Mouse (Mus musculus) MEL (cell line): ENCODE measurements around the gene Haao. TPM values are rescaled to one million over a fixed set of nuclear protein-coding genes. Genes with fewer than 3 reads are reported as not detected.
A peak's percentile ranks its signal among the peaks of the same experiment; 100 is the strongest.

Experiments
- DNase-seq: peaks from one replicate; pipeline ENCODE4 v3.0.0; 2011; ENCODE audit warnings: low read depth, low spot score
- H3K27ac ChIP-seq: 2 replicates; pipeline ENCODE4 v1.5.1; 2012; ENCODE audit warnings: low read depth, mild to moderate bottlenecking, control low read depth, low read length, moderate library complexity; ENCODE audit not compliant: control insufficient read depth
- H3K27me3 ChIP-seq, 2 experiments: fragments of 150-350 bp in 1 of 2; sonication (generic) in 1 of 2; 2 replicates each; pipeline ENCODE4 v1.6.1; 2012; ENCODE audit warnings: low read length in 2 of 2, mild to moderate bottlenecking in 2 of 2, improper control_type of control experiment in 1 of 2, moderate library complexity in 1 of 2; ENCODE audit not compliant: insufficient read depth in 2 of 2, control insufficient read depth in 1 of 2
- H3K36me3 ChIP-seq, 2 experiments: 2 replicates each; pipeline ENCODE4 v1.6.1; 2012 to 2014; ENCODE audit warnings: low read length in 2 of 2, improper control_type of control experiment in 1 of 2, inconsistent platforms in 1 of 2, mild to moderate bottlenecking in 1 of 2; ENCODE audit not compliant: insufficient read depth in 2 of 2, control insufficient read depth in 1 of 2
- H3K4me1 ChIP-seq, 2 experiments: fragments of 150-350 bp in 1 of 2; sonication (generic) in 1 of 2; 2 replicates each; pipeline ENCODE4 v1.6.1; 2012; ENCODE audit warnings: low read length in 2 of 2, improper control_type of control experiment in 1 of 2, mild to moderate bottlenecking in 1 of 2; ENCODE audit not compliant: insufficient read depth in 2 of 2, control insufficient read depth in 1 of 2
- H3K4me3 ChIP-seq, 2 experiments: fragments of 150-350 bp in 1 of 2; sonication (generic) in 1 of 2; 2 replicates each; pipeline ENCODE4 v1.5.1; 2012; ENCODE audit warnings: low read depth in 2 of 2, low read length in 2 of 2, mild to moderate bottlenecking in 2 of 2, moderate library complexity in 2 of 2, control low read depth in 1 of 2, improper control_type of control experiment in 1 of 2; ENCODE audit not compliant: control insufficient read depth in 1 of 2, insufficient read depth in 1 of 2
- H3K79me2 ChIP-seq: 2 replicates; pipeline ENCODE4 v1.6.1; 2012; ENCODE audit warnings: mild to moderate bottlenecking, low read length, moderate library complexity; ENCODE audit not compliant: control insufficient read depth, poor library complexity, insufficient read depth
- H3K9ac ChIP-seq: 2 replicates; pipeline ENCODE4 v1.6.1; 2012; ENCODE audit warnings: low read depth, mild to moderate bottlenecking, control low read depth, low read length, moderate library complexity; ENCODE audit not compliant: control insufficient read depth, poor library complexity, severe bottlenecking
- H3K9me3 ChIP-seq: fragments of 150-350 bp; sonication (generic); replicated peaks from 2 replicates; pipeline ENCODE4 v1.6.1; 2012; ENCODE audit warnings: mild to moderate bottlenecking, low read length, improper control_type of control experiment, moderate library complexity; ENCODE audit not compliant: insufficient read depth
- BHLHE40 ChIP-seq: IDR thresholded peaks from 2 replicates; pipeline ENCODE4 v1.6.1; 2012; ENCODE audit warnings: low read depth, mild to moderate bottlenecking, inconsistent platforms, low read length, improper control_type of control experiment, borderline replicate concordance
- CHD1 ChIP-seq: IDR thresholded peaks from 2 replicates; pipeline ENCODE4 v1.6.1; 2012; ENCODE audit warnings: low read depth, mild to moderate bottlenecking, inconsistent platforms, low read length, improper control_type of control experiment
- CHD2 ChIP-seq: IDR thresholded peaks from 2 replicates; pipeline ENCODE4 v1.6.1; 2011; ENCODE audit warnings: low read length, improper control_type of control experiment
- CTCF ChIP-seq, 3 experiments: IDR thresholded peaks in 2 of 3; conservative IDR thresholded peaks in 1 of 3; 2 replicates each; pipeline ENCODE4 v1.5.1; 2011 to 2012; ENCODE audit warnings: low read length in 3 of 3, low read depth in 2 of 3, mild to moderate bottlenecking in 2 of 3, improper control_type of control experiment in 1 of 3, inconsistent platforms in 1 of 3, mixed read lengths in 1 of 3, moderate library complexity in 1 of 3; ENCODE audit not compliant: control insufficient read depth in 1 of 3, insufficient read depth in 1 of 3, poor library complexity in 1 of 3, severe bottlenecking in 1 of 3
- E2F4 ChIP-seq: IDR thresholded peaks from 2 replicates; pipeline ENCODE4 v1.6.1; 2011; ENCODE audit warnings: low read depth, low read length, improper control_type of control experiment, borderline replicate concordance
- ELF1 ChIP-seq: IDR thresholded peaks from 2 replicates; pipeline ENCODE4 v1.6.1; 2014; ENCODE audit warnings: low read depth, mild to moderate bottlenecking, inconsistent platforms, low read length, improper control_type of control experiment, moderate library complexity
- EP300 ChIP-seq, 2 experiments: IDR thresholded peaks; 2 replicates each; pipeline ENCODE4 v1.6.1; 2011; ENCODE audit warnings: improper control_type of control experiment in 2 of 2, low read length in 2 of 2, low read depth in 1 of 2, mild to moderate bottlenecking in 1 of 2
- ETS1 ChIP-seq: IDR thresholded peaks from 2 replicates; pipeline ENCODE4 v1.6.1; 2012; ENCODE audit warnings: low read depth, mild to moderate bottlenecking, inconsistent platforms, low read length, improper control_type of control experiment, moderate library complexity
- HCFC1 ChIP-seq: IDR thresholded peaks from 2 replicates; pipeline ENCODE4 v1.6.1; 2012; ENCODE audit warnings: low read depth, mild to moderate bottlenecking, inconsistent platforms, low read length, improper control_type of control experiment, moderate library complexity
- JUND ChIP-seq: IDR thresholded peaks from 2 replicates; pipeline ENCODE4 v1.6.1; 2011; ENCODE audit warnings: low read depth, mild to moderate bottlenecking, improper control_type of control experiment, low read length
- KAT2A ChIP-seq: conservative IDR thresholded peaks from 2 replicates; pipeline ENCODE4 v1.6.1; 2012; ENCODE audit warnings: low read depth, low read length, improper control_type of control experiment, inconsistent platforms
- MAFK ChIP-seq: IDR thresholded peaks from 2 replicates; pipeline ENCODE4 v1.6.1; 2011; ENCODE audit warnings: low read depth, mild to moderate bottlenecking, low read length, improper control_type of control experiment, borderline replicate concordance
- MAX ChIP-seq: IDR thresholded peaks from 2 replicates; pipeline ENCODE4 v1.6.1; 2011; ENCODE audit warnings: low read length, improper control_type of control experiment
- MAZ ChIP-seq: IDR thresholded peaks from 2 replicates; pipeline ENCODE4 v1.6.1; 2012; ENCODE audit warnings: low read depth, mild to moderate bottlenecking, inconsistent platforms, low read length, improper control_type of control experiment
- MXI1 ChIP-seq: IDR thresholded peaks from 2 replicates; pipeline ENCODE4 v1.6.1; 2011; ENCODE audit warnings: mild to moderate bottlenecking, low read depth, low read length, improper control_type of control experiment
- MYB ChIP-seq: IDR thresholded peaks from 2 replicates; pipeline ENCODE4 v1.6.1; 2011; ENCODE audit warnings: mild to moderate bottlenecking, low read depth, low read length, improper control_type of control experiment
- MYC ChIP-seq: IDR thresholded peaks from 2 replicates; pipeline ENCODE4 v1.6.1; 2011; ENCODE audit warnings: low read depth, mild to moderate bottlenecking, low read length, improper control_type of control experiment, moderate library complexity
- NRF1 ChIP-seq: IDR thresholded peaks from 2 replicates; pipeline ENCODE4 v1.6.1; 2014; ENCODE audit warnings: low read depth, mild to moderate bottlenecking, inconsistent platforms, low read length, improper control_type of control experiment, moderate library complexity; ENCODE audit not compliant: poor library complexity, insufficient read depth, severe bottlenecking
- POLR2AphosphoS2 ChIP-seq: IDR thresholded peaks from 2 replicates; pipeline ENCODE4 v1.6.1; 2011; ENCODE audit warnings: low read length, improper control_type of control experiment
- POLR2AphosphoS5 ChIP-seq: IDR thresholded peaks from 2 replicates; pipeline ENCODE4 v1.6.1; 2012; ENCODE audit warnings: low read depth, borderline replicate concordance, mild to moderate bottlenecking, inconsistent platforms, low read length, moderate library complexity, mixed read lengths
- RCOR1 ChIP-seq: IDR thresholded peaks from 2 replicates; pipeline ENCODE4 v1.6.1; 2012; ENCODE audit warnings: low read depth, mild to moderate bottlenecking, inconsistent platforms, low read length, improper control_type of control experiment
- SIN3A ChIP-seq: IDR thresholded peaks from 2 replicates; pipeline ENCODE4 v1.6.1; 2012; ENCODE audit warnings: low read length, improper control_type of control experiment, inconsistent platforms
- SMC3 ChIP-seq: IDR thresholded peaks from 2 replicates; pipeline ENCODE4 v1.6.1; 2011; ENCODE audit warnings: low read depth, low read length, improper control_type of control experiment
- TAL1 ChIP-seq: IDR thresholded peaks from 2 replicates; pipeline ENCODE4 v1.6.1; 2012; ENCODE audit warnings: mild to moderate bottlenecking, inconsistent platforms, low read length, moderate library complexity, mixed read lengths
- TBP ChIP-seq: IDR thresholded peaks from 2 replicates; pipeline ENCODE4 v1.8.0; 2011; ENCODE audit warnings: low read depth, low read length, improper control_type of control experiment
- TCF12 ChIP-seq: IDR thresholded peaks from 2 replicates; pipeline ENCODE4 v1.6.1; 2014; ENCODE audit warnings: low read depth, mild to moderate bottlenecking, inconsistent platforms, low read length, improper control_type of control experiment, moderate library complexity
- UBTF ChIP-seq: IDR thresholded peaks from 2 replicates; pipeline ENCODE4 v1.6.1; 2012; ENCODE audit warnings: low read depth, mild to moderate bottlenecking, inconsistent platforms, low read length, improper control_type of control experiment, moderate library complexity, borderline replicate concordance; ENCODE audit not compliant: insufficient read depth
- USF1 ChIP-seq: IDR thresholded peaks from 2 replicates; pipeline ENCODE4 v1.6.1; 2014; ENCODE audit warnings: low read depth, mild to moderate bottlenecking, inconsistent platforms, low read length, improper control_type of control experiment, moderate library complexity
- ZC3H11A ChIP-seq: IDR thresholded peaks from 2 replicates; pipeline ENCODE4 v1.6.1; 2012; ENCODE audit warnings: low read depth, mild to moderate bottlenecking, inconsistent platforms, low read length, improper control_type of control experiment
- ZMIZ1 ChIP-seq: IDR thresholded peaks from 2 replicates; pipeline ENCODE4 v1.6.1; 2012; ENCODE audit warnings: low read depth, mild to moderate bottlenecking, inconsistent platforms, low read length, improper control_type of control experiment, moderate library complexity
- ZNF384 ChIP-seq: IDR thresholded peaks from 2 replicates; pipeline ENCODE4 v1.6.1; 2012; ENCODE audit warnings: low read depth, mild to moderate bottlenecking, inconsistent platforms, low read length, improper control_type of control experiment
- polyA plus RNA-seq, 2 experiments: library from polyadenylated mRNA; stranded (reverse) in 1 of 2; unstranded in 1 of 2; fragments of >175 nt in 1 of 2; fragments of >200 nt in 1 of 2; gene quantifications; 2 replicates each; pipeline versions ENCODE4 v1.2.1 to v1.2.4; 2012; ENCODE audit warnings: low replicate concordance in 2 of 2, low read depth in 1 of 2; ENCODE audit not compliant: insufficient read length in 2 of 2, insufficient read depth in 1 of 2, missing spikeins in 1 of 2
- total RNA-seq: library from RNA; depleted of rRNA; stranded (reverse); fragments of 300-350 nt; gene quantifications from 2 replicates; pipeline ENCODE4 v1.2.3, GENCODE M21; 2012

Gene Haao
- total and polyA plus RNA-seq, 3 experiments: 1.5 to 2.8 TPM; not detected in 1

- no peak for TF ChIP-seq SMC3
- TF ChIP-seq ZNF384: no peak
- TF ChIP-seq NRF1: no peak
- TF ChIP-seq JUND: no peak
- TF ChIP-seq MAZ: no peak; the same call in 1 of the 2 replicates
- peak; percentile 94 for TF ChIP-seq TBP
Observed at GRCm38 (mm10) chr17:83809197-83809829, 38.5 kb downstream of the Haao start (continued).

- Histone ChIP-seq H3K27ac (peak overlapping the region; percentile 96), H3K27me3 (no peaks in the 10 kb centered on the region), H3K9ac (peak overlapping the region; percentile 68), H3K79me2 (no peaks in the 10 kb centered on the region; the same call in 1 of the 2 replicates), H3K4me3 (peak overlapping the region; percentile 46 to 48), H3K36me3 (peaks cover 0 to 25% of the 10 kb centered on the region in 2 experiments; a peak in 2 of 4 replicates), H3K9me3 (no peaks in the 10 kb centered on the region), H3K4me1 (peaks cover 11 to 30% of the 10 kb centered on the region in 2 experiments)
- TF ChIP-seq BHLHE40: no peak
- no peak for TF ChIP-seq POLR2AphosphoS5
- no peak for TF ChIP-seq SIN3A
- TF ChIP-seq HCFC1: no peak
- no peak for TF ChIP-seq CHD1
- no peak for TF ChIP-seq RCOR1
- TF ChIP-seq JUND: no peak
- 0 out of 2 replicates have a peak, but pooled peaks have one; percentile 6 for TF ChIP-seq ETS1
- no peak for TF ChIP-seq CTCF (IDR thresholded peaks at IDR 0.05 in 2 of 3, conservative IDR thresholded peaks at IDR 0.05 in 1 of 3; ENCODE audit: control insufficient read depth in 1 of 3, insufficient read depth in 1 of 3, low read depth in 2 of 3, low read length in 3 of 3, poor library complexity in 1 of 3, severe bottlenecking in 1 of 3)
- no peak for TF ChIP-seq MAX
- peak; percentile 52; the same call in 1 of the 2 replicates for TF ChIP-seq ELF1
- TF ChIP-seq MYB: no peak
- TF ChIP-seq USF1: no peak
- no peak for TF ChIP-seq ZC3H11A
- TF ChIP-seq MAFK: no peak
- TF ChIP-seq POLR2AphosphoS2: no peak
- TF ChIP-seq CHD2: no peak
- TF ChIP-seq E2F4: no peak
- TF ChIP-seq MXI1: no peak
- no peak for TF ChIP-seq KAT2A
- no peak for TF ChIP-seq UBTF
- no peak for TF ChIP-seq NRF1
- peak; percentile 2 for TF ChIP-seq MYC
- no peak for TF ChIP-seq TCF12
- no peak for TF ChIP-seq ZMIZ1
- no peak for TF ChIP-seq MAZ
- TF ChIP-seq TAL1: no peak
- TF ChIP-seq ZNF384: peak; percentile 51
- TF ChIP-seq SMC3: no peak
- no peak for TF ChIP-seq EP300 (IDR thresholded peaks at IDR 0.05; ENCODE audit: low read depth in 1 of 2, low read length in 2 of 2)
- DNase-seq: peak; percentile 87
Observed at GRCm38 (mm10) chr17:83808476-83809098, 39.2 kb downstream of the Haao start.
